ENCODE assay signal across 9 mouse cellular contexts in the genomic region with DNA sequence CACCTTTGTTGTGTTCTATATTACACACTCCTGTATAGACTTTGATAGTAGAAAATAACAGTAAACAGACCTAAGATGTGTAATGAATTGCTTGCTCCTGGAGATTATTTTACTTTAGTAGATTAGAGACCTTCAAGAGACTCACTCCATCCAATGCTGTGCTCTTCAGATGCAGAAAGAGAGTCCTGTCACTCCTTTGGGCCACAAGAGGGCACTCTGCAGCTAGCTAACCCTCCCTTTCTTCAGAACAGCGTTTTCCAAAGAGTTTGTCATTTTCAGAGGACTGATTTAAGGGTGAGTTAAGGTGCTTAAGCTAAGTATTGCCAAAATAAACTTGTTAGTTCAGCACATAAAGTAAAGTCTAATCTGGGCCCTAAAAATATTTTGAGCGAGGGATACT. TPM values are rescaled to one million over a fixed set of nuclear protein-coding genes. Genes with fewer than 3 reads are reported as not detected.
DNase-seq lines count a peak whose midpoint lies in the region; ATAC-seq and TF ChIP-seq lines count a peak whose summit lies in the region.
"Had no signal": no experiment of that assay in that cellular context is flagged by ENCODE, and none has a peak within 500 bp of the region (broad histone marks: within the 10 kb centered on the region; RNA-seq: fewer than 3 reads in every experiment).

No protein-coding gene starts in this region.

- peak; percentile 61 for DNase-seq in kidney, adult 2 months
- DNase-seq in adipocyte (ENCODE audit: low spot score): peak; percentile 65
- peak; percentile 37 for DNase-seq in embryonic facial prominence, embryonic 14.5 days (ENCODE audit: low spot score)
- peak; percentile 35 to 57 for DNase-seq in left cerebral cortex, postnatal 14 days (ENCODE audit: low spot score in 2 of 2)
- peak; percentile 46 for DNase-seq in midbrain, postnatal 0 days (ENCODE audit: low spot score)
- no peak for DNase-seq in urinary bladder, adult 18-20 months (ENCODE audit: low spot score in 2 of 2)

- H3K9me3 ChIP-seq in kidney, embryonic 14.5 days (ENCODE audit: control insufficient read depth, low read length): no peaks in the 10 kb centered on the region
- H3K9me3 ChIP-seq in embryonic facial prominence, embryonic 14.5 days (ENCODE audit: control insufficient read depth, low read length): no peaks in the 10 kb centered on the region
- H3K9me3 ChIP-seq in midbrain, postnatal 0 days (ENCODE audit: low read length): no peaks in the 10 kb centered on the region
- H3K9me3 ChIP-seq: megakaryocyte, embryonic 14.5 days had no signal

- ATAC-seq in kidney, embryonic 14.5 days (ENCODE audit: low FRiP score, low TSS enrichment): no peak
- ATAC-seq in CD4-positive, CD25-positive, alpha-beta regulatory T cell, adult 4 months: peak; percentile 83
- no peak for ATAC-seq in embryonic facial prominence, embryonic 14.5 days (ENCODE audit: low read depth)
- ATAC-seq in midbrain, postnatal 0 days (ENCODE audit: low FRiP score): no peak

- no peak overlapping the region for H3K4me3 ChIP-seq in kidney, adult 2 months (ENCODE audit: insufficient read depth, low read depth, low read length)
- no peak overlapping the region for H3K4me3 ChIP-seq in kidney, embryonic 14.5 days (ENCODE audit: low read length)
- H3K4me3 ChIP-seq in embryonic facial prominence, embryonic 14.5 days (ENCODE audit: low read depth, low read length): no peak overlapping the region
- no peak overlapping the region for H3K4me3 ChIP-seq in midbrain, postnatal 0 days (ENCODE audit: low read depth, low read length)
- H3K4me3 ChIP-seq: megakaryocyte, embryonic 14.5 days had no signal

- peak; percentile 81 for TF ChIP-seq CTCF in kidney, adult 2 months (conservative IDR thresholded peaks at IDR 0.05; ENCODE audit: insufficient read depth, insufficient read length, low read depth, low read length)
- TF ChIP-seq CTCF in midbrain, postnatal 0 days (IDR thresholded peaks at IDR 0.05): peak; percentile 82

- H3K27me3 ChIP-seq in kidney, adult 2 months (replicated peaks; ENCODE audit: control insufficient read depth, insufficient read depth, low read length): no peaks in the 10 kb centered on the region
- H3K27me3 ChIP-seq in kidney, embryonic 14.5 days (ENCODE audit: control insufficient read depth, insufficient read depth, low read length): no peaks in the 10 kb centered on the region
- no peaks in the 10 kb centered on the region for H3K27me3 ChIP-seq in embryonic facial prominence, embryonic 14.5 days (replicated peaks; ENCODE audit: control insufficient read depth, insufficient read depth, low read length)
- H3K27me3 ChIP-seq in midbrain, postnatal 0 days (ENCODE audit: insufficient read depth, low read length): no peaks in the 10 kb centered on the region
- H3K27me3 ChIP-seq: megakaryocyte, embryonic 14.5 days had no signal

- H3K4me2 ChIP-seq in kidney, embryonic 14.5 days (replicated peaks; ENCODE audit: low read depth, low read length): no peak overlapping the region
- no peak overlapping the region for H3K4me2 ChIP-seq in embryonic facial prominence, embryonic 14.5 days (ENCODE audit: low read depth, low read length)
- no peak overlapping the region for H3K4me2 ChIP-seq in midbrain, postnatal 0 days (ENCODE audit: low read depth, low read length, poor library complexity, severe bottlenecking)

- WGBS in kidney, adult 2 months: 45% methylated on average over 2 of the region's 2 CpGs
- 67% methylated on average over 2 of the region's 2 CpGs for WGBS in kidney, embryonic 14.5 days
- 60% methylated on average over 2 of the region's 2 CpGs for WGBS in embryonic facial prominence, embryonic 14.5 days
- 69% methylated on average over 2 of the region's 2 CpGs for WGBS in midbrain, postnatal 0 days

- H3K9ac ChIP-seq in kidney, embryonic 14.5 days (ENCODE audit: low read depth, low read length): no peak overlapping the region
- H3K9ac ChIP-seq in embryonic facial prominence, embryonic 14.5 days (ENCODE audit: low read depth, low read length): no peak overlapping the region
- no peak overlapping the region for H3K9ac ChIP-seq in midbrain, postnatal 0 days (replicated peaks; ENCODE audit: low read length, poor library complexity, severe bottlenecking)

- intact Hi-C loops in left cerebral cortex, postnatal 14 days (cut with DNase I): no loop called here

- H3K4me1 ChIP-seq in kidney, adult 2 months (ENCODE audit: control insufficient read depth, insufficient read depth, low read length): peaks cover 2% of the 10 kb centered on the region; the same call in 1 of the 2 replicates
- no peaks in the 10 kb centered on the region for H3K4me1 ChIP-seq in kidney, embryonic 14.5 days (ENCODE audit: control insufficient read depth, insufficient read depth, low read length)
- no peaks in the 10 kb centered on the region for H3K4me1 ChIP-seq in embryonic facial prominence, embryonic 14.5 days (ENCODE audit: control insufficient read depth, insufficient read depth, low read length)
- H3K4me1 ChIP-seq in midbrain, postnatal 0 days (ENCODE audit: insufficient read depth, low read length): no peaks in the 10 kb centered on the region

- peaks cover 1% of the 10 kb centered on the region; the same call in 1 of the 2 replicates for H3K36me3 ChIP-seq in kidney, adult 2 months (ENCODE audit: control insufficient read depth, insufficient read depth, low read length)
- peaks cover 30% of the 10 kb centered on the region for H3K36me3 ChIP-seq in kidney, embryonic 14.5 days (ENCODE audit: control insufficient read depth, insufficient read depth, low read length)
- H3K36me3 ChIP-seq in embryonic facial prominence, embryonic 14.5 days (ENCODE audit: control insufficient read depth, insufficient read depth, low read length): peaks cover 26% of the 10 kb centered on the region
- no peaks in the 10 kb centered on the region for H3K36me3 ChIP-seq in midbrain, postnatal 0 days (ENCODE audit: insufficient read depth, low read length)

- no peak overlapping the region for H3K27ac ChIP-seq in kidney, adult 2 months (ENCODE audit: insufficient read depth, low read depth, low read length)
- H3K27ac ChIP-seq in kidney, embryonic 14.5 days (ENCODE audit: low read depth, low read length): no peak overlapping the region
- H3K27ac ChIP-seq in embryonic facial prominence, embryonic 14.5 days (replicated peaks; ENCODE audit: low read depth, low read length): no peak overlapping the region
- H3K27ac ChIP-seq in midbrain, postnatal 0 days (ENCODE audit: low read depth, low read length): no peak overlapping the region

- no peak for TF ChIP-seq POLR2A in kidney, adult 2 months (IDR thresholded peaks at IDR 0.05; ENCODE audit: low read depth, low read length)

RNA-seq across cellular contexts. Expression of a gene that starts 25.0 kb away (rescaled TPM):
- 42.1 and 43.3 TPM in 2 replicates for polyA plus RNA-seq in kidney, adult 2 months (2012; rRNA removed)
- 62.8 and 71.9 TPM in 2 replicates for polyA plus RNA-seq in kidney, embryonic 14.5 days (2014; fragmentation: Nextera tagmentation; extraction: Ambion mirVana)
- polyA plus RNA-seq in CD4-positive, CD25-positive, alpha-beta regulatory T cell, adult 4 months (2017; shearing (Covaris generic)): 10 to 100 TPM; 66.0 to 67.0 TPM
- 52.7 and 56.1 TPM in 2 replicates for polyA plus RNA-seq in embryonic facial prominence, embryonic 14.5 days (2014; fragmentation: Nextera tagmentation; extraction: Ambion mirVana)
- 100 to 1,000 TPM; 155 to 160 TPM for total RNA-seq in left cerebral cortex, postnatal 14 days (2021)
- 117 and 123 TPM in 2 replicates for total RNA-seq in midbrain, postnatal 0 days (2014; rRNA removed)
- polyA plus RNA-seq in midbrain, postnatal 0 days (2015; fragmentation: Nextera tagmentation; extraction: Ambion mirVana): 35.2 and 35.3 TPM in 2 replicates

Comparison
In these comparisons a context has a peak if more than half of its experiments do, and no peak if none do; other contexts are left out.
1. DNase-seq: peak in kidney, adult 2 months (single experiment), adipocyte (single experiment), embryonic facial prominence, embryonic 14.5 days (single experiment), left cerebral cortex, postnatal 14 days (2 of 2) and midbrain, postnatal 0 days (single experiment); none in urinary bladder, adult 18-20 months (0 of 2).